Mouse (Mus musculus) cerebellum, adult 11-12 months (tissue): ENCODE measurements around the gene Prkci.

Experiments used
- DNase-seq: peaks from one replicate; pipeline ENCODE4 v3.0.0; 2022

The Prkci gene

DNA sequence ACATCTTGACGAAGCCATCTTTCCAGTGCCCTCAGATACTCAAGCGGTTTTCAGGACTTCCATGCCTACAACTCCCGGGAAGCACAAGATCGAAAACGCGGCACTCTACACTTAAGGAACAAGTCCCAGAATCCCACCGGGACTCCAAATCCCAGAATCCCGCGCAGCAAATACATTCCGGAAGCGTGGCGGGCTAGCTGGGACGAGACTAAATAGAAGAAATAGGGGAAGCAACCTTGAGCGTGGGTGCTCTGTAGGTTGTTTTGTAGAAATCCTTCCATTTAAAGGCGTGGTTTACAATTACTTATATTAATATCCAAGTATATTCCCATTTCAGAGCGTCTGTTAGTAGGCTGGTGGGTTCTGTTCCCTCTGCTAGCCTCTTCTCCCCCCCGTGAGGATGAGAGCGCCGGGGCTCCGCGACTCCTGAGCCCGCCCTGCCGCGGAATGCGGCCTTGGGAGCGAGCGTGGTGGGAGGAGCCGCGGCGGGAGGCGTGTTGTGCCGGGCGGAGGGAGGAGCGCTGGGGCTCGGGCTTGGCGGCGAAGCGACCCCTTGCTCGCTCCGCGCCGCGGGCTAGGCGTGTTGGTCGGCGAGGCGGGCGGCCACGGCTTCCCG lies at the start of gene Prkci:
Prkci (plus strand) TSS at position 465 of the 616 bp plus-strand sequence.
- peak; percentile 90 for DNase-seq

- DNase-seq, result peak; percentile 63
Measured at GRCm38 (mm10) chr3:30951652-30952051, 43.9 kb upstream of the Prkci start.

DNA sequence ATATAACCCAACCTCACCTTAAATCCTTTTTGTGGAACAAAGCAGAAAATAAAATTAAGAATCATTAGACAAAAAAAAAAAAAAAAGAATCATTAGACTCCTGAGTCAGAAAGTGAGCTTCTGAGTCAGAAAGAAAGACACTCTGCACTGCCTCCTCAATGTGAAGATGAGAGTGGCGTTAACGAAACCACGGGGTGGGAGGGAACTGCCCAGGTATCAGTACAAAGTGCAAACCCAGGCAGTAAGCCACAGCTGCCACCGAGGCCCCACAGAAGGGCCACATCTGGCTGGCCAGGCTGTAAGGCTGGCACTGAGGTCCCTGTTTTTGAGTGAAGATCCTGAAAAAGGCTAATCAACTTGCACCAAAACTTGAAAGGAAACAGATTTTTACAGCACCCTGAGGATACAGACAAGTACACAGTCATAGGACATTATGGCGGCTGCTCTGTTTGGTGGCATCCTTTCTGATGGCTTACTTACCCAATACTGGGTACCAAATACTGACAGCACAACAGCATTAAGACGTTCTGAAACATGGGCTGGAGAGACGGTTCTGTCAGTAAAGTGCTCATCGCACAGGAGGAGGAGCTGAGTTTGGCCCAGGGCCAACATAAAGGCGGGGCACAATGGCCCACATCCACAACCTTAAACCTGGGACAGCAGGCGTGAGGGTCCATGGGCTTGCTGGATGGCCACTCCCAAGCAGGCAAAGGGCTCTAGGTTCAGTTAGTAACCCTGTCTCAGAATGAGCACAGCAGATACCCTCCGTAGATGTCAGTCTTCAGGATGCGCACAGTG lies 43.1 kb upstream of the Prkci start:
- no peak for DNase-seq

DNA sequence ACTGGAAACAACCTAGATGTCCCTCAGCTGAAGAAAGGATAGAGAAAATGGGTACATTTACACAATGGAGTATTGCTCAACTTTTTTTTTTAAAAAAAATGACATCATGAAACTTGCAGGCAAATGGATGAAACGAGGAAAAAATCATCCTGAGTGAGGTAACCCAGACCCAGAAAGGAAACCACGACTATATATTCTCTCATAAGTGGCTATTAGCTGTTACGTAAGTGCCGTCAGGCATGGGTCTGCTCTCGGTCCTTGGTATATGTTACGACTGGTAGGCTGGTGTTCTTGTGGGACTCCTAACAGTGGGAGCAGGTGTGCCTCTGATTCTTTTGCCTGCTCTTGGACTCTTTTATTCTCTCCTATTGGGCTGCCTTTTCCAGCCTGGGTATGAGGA lies 39.2 kb upstream of the Prkci start:
- no peak for DNase-seq

- DNase-seq, result no peak
Measured at GRCm38 (mm10) chr3:30958709-30959108, 36.8 kb upstream of the Prkci start.

DNA sequence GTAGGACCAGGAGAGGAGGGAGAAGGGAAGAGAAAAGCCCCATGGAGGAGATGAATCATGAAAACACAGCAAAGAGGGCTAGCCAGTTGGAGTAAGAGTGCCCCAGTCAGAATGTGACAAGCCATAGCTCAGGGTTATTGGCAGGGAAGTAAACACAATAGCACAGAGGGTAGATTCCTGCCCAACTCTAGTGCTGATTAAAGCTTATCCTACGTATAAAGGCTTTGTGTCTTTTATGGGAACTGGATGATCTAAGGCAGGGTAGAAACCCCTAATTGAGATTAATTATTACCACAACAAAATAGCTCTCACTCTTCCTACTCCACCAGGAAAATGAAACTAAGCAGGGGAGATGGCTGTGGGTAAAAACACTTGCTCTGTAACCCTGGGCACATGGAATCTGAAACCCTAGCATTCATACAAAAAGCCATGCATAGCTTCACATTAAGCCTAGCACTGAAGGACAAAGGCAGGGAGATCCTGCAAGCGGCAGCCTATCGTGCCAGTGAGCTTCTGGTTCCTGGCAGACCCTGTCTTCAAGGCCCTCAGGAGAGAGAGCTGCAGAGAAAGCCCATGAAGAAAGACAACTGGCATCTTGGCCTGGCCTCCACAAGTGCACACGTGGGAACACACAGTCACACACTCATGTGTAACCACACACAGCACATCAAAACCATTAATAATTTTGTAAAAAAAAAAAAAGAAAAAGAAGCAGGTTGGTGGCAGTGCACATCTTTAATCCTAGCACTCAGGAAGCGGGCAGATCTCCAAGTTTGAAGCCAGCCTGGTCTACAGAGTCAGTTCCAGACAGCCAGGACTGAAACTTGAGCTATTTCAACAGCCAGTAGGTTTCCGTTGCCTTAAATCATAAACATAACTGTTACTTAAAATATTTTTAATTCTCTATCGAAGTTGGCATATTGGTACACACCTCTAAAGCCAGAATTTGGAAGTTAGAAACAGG lies 35.4 kb upstream of the Prkci start:
- DNase-seq, result no peak

- no peak for DNase-seq
Measured at GRCm38 (mm10) chr3:30963100-30963499, 32.4 kb upstream of the Prkci start.

DNA sequence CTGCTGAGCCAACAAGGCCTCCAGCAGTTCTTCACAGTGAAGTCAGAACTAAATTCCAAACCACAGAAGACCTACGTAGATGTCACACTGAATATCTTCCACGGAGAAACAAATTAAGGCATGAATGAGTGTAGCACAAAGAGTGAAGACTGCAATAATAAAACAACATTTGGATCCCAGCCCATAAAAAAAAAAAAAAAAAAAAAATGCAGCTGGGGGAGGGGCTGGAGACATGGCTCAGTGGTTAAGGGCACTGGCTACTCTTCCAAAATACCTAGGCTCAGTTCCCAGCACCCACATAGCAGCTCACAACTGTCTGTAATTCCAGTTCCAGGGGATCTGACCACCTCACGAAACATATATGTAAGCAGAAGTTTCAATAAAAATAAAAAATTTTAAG lies 31.3 kb upstream of the Prkci start:
- DNase-seq, result no peak

DNA sequence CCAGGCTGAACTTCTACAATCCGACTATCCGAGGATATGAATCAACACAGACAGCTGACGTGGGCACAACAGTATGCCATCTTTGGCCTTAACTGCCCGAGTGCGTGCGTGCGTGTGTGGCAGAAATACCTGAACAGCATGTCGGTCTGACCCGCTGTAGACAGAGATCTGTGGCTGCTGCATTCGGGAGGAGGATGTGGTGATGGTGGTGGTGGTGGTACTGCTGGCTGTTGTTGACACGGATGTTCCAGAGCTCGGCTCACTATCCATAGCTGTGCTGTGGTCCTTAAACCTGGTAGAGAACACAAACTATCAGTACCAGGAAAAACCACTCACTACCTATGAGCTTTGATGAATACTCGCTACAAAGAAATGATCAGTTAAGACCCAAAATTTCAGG lies 29.9 kb upstream of the Prkci start:
- no peak for DNase-seq

- peak; percentile 58 for DNase-seq
Measured at GRCm38 (mm10) chr3:30968531-30969092, 26.9 kb upstream of the Prkci start.

GRCm38 (mm10) chr3:30969104-30969581 lies 26.4 kb upstream of the Prkci start, which contains the start of gene Phc3:
TSS of gene Phc3 (minus strand) at chr3:30969415.
- DNase-seq, result peak; percentile 91

DNA sequence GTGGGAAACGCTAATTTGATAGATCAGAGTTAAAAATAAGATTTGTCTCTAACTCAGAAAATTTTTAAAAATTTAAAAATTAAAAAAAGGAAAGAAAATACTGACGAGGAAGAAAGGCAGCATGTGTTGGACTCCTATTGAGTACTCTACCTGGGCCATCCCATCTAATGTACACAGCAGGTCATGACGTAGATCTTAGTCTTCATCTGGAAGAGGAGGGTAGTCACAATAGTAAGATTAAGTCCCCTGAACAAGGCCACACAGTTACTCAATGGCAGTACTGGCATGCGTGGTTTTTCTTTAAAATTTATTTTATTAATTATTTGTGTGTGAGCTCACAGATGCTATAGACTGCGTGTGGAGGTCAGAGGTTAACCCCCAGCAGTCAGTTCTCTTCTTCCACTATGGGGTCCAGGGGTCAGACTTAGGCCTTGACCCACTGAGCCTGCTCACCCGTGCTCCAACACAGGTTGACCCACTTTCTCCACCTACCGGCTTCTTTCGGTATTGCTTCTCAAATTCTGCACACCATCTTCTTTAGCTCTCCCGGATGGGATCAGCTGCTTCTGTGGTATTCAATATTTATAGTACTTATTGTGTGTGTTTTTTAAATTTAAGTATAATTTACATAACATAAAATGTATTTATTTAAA lies 20.3 kb upstream of the Prkci start:
- DNase-seq, result peak; percentile 31

- DNase-seq, result no peak
Measured at GRCm38 (mm10) chr3:30976991-30977603, 18.4 kb upstream of the Prkci start.

DNA sequence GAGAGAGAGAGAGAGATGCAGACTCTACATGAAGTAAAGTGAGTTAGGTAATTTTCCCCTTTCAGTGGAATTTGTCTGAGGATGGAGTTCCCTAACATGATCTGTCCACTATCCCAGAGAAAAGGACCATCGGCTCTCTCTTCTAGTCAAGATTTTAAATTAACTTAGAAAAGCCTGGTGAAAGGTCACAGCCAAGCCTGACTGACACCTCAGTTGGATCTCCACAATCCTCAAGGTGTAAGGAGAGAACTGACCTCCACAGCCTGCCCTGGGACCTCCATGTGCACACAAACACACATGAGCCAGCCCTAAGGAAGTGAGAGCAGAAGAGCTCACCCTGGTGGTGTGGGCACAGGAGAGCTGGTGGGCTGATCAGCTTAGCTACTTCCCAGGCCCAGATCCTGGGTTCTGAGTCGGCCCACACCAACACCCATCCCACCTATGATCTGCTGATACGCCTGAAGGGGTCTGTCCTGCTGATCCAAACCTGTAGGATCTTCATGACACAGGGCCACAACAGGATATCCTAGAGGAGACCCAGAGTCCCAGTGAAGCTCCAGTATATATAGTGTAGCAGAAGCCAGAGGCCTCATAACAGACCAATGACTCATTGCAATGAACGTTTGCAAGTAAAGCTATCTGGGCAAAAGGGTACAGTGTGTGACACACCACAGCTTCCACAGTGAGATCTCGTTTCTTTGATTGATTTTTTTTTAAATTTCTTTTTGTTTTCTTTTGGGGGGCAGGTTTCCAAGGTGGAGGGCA lies 13.7 kb upstream of the Prkci start:
- no peak for DNase-seq

DNA sequence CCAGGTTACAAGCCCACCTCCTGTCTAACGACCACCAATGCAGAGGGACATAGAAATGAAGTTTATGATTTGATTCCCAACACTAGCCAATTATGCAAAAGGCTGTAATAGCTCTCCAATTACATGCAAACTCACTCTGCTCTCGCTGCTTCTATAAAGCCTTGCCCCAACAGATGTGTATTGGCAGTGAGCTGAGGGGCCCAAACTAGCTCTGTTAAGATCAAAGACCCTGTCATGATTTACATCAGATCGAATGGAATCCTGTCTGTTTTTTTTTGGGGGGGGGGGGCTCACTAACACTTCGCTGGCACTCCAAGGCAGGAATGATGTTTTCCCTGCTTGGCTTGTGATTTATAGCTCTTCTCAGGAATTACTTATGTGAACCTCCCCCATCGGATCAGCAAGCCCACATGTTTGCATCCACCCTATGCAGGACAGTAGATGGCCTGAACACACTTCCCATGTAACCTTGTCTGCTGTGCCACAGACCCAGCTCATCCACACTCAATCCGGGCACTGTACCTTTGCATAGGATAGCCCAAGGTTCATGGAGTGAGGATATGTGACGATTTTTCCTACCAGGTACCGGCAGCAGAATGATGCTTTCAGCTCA lies 12.5 kb upstream of the Prkci start:
- no peak for DNase-seq

GRCm38 (mm10) chr3:30987396-30988318 lies 7.9 kb upstream of the Prkci start:
- no peak for DNase-seq

DNA sequence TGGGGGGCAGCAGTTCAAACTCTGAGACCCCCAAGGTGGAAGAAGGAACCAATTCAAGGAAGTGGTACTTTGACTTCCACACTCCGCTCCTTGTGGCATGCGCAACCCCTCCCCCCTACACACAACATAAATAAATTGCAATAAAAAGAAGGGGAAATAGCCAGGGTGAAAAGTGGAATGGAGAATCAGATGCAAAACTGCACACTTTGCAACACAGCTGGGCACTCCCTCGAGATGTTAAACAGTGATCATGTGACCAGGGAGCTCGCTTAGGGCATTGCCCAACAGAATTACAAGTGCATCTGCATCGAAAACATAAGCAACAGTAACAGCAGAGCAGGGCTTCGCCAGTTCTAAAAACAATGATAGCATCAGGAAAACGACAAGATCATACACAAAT lies 3.4 kb upstream of the Prkci start:
- no peak for DNase-seq

DNA sequence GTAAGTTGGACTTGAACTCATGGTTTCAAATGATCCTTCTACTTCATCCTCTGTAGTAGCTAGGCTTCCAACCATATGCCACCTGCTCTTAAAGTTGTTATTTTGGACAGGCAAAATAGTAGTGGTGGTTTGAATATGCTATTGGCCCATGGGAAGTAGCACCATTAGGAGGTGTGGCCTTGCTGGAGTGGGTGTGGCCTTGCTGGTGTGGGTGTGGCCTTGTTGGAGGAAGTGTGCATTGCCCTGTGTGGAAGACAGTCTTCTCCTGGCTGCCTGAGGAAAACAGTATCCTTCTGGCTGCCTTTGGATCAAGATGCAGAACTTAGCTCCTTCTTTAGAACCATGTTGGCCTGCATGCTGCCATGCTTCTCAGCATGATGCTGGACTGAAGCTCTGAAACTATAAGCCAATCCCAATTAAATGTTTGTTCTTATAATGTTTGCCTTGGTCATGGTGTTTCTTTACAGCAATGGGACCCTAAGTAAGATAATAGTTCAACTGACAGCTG lies 2.4 kb upstream of the Prkci start:
- no peak for DNase-seq

DNA sequence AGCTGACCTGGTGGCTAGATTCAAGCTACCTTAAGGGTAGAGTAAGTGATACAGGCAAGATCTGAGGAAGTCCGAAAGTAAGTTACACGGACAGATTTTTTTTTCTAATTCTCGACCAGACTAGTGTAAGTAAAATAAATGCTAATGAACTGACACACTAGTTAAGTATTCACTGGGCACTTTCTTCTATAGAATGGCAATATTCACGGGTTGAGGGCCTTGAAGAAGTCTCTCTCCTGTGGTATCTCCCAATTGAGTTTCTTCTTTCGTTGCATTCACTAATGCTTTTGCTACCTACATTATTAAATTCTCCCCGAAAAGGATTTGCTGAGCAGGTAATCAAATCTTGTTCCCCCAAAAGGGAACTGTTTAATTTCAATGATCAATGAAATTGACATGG lies 688 bp upstream of the Prkci start:
- DNase-seq, result no peak
